Mouse (Mus musculus): Measurements from ENCODE around the gene Chsy1. TPM values are rescaled to one million over a fixed set of nuclear protein-coding genes. Genes with fewer than 3 reads are reported as not detected.

The Chsy1 gene
- polyA plus RNA-seq, 1 experiment from 2014 or later = 13.4 TPM

- Histone ChIP-seq H3K4me1 (peaks cover 27% of the 10 kb centered on the region), H3K36me3 (peaks cover 13% of the 10 kb centered on the region), H3K27ac (no peak overlapping the region), H3K9ac (no peak overlapping the region), H3K27me3 (replicated peaks) (no peaks in the 10 kb centered on the region), H3K9me3 (0 out of 2 replicates have a peak, but pooled peaks cover 3% of the 10 kb centered on the region), H3K4me2 (replicated peaks) (no peak overlapping the region), H3K4me3 (no peak overlapping the region)
- no peak for ATAC-seq (ENCODE audit: low FRiP score, low read depth)
- WGBS = 94% methylated on average over 4 of the region's 4 CpGs
These were observed 22.6 kb downstream of the Chsy1 start for GRCm38 (mm10) chr7:66131776-66132421.

- ATAC-seq (ENCODE audit: low FRiP score, low read depth) = no peak
- Histone ChIP-seq H3K9me3 (0 out of 2 replicates have a peak, but pooled peaks cover 3% of the 10 kb centered on the region), H3K9ac (no peak overlapping the region), H3K4me3 (no peak overlapping the region), H3K36me3 (peaks cover 13% of the 10 kb centered on the region), H3K27me3 (replicated peaks) (no peaks in the 10 kb centered on the region), H3K4me2 (replicated peaks) (no peak overlapping the region), H3K27ac (no peak overlapping the region), H3K4me1 (peaks cover 7% of the 10 kb centered on the region; the same call in 1 of the 2 replicates)
- 97% methylated on average over 3 of the region's 3 CpGs for WGBS
These were observed 24.8 kb downstream of the Chsy1 start for GRCm38 (mm10) chr7:66134154-66134553.

- no peak for ATAC-seq (ENCODE audit: low FRiP score, low read depth)
- no peaks in the 10 kb centered on the region for H3K27me3 ChIP-seq (replicated peaks)
- H3K27ac ChIP-seq = 0 out of 2 replicates have a peak overlapping the region, but pooled peaks have one; percentile 9
- peaks cover 10% of the 10 kb centered on the region for H3K36me3 ChIP-seq
- no peak overlapping the region for H3K4me2 ChIP-seq (replicated peaks)
- 0 out of 2 replicates have a peak, but pooled peaks cover 2% of the 10 kb centered on the region for H3K9me3 ChIP-seq
- H3K4me3 ChIP-seq = no peak overlapping the region
- 89% methylated on average over 3 of the region's 3 CpGs for WGBS
- H3K4me1 ChIP-seq = peaks cover 17% of the 10 kb centered on the region; the same call in 1 of the 2 replicates
- H3K9ac ChIP-seq = no peak overlapping the region
These were observed 26.3 kb downstream of the Chsy1 start for GRCm38 (mm10) chr7:66135644-66136043.

- H3K27ac ChIP-seq = no peak overlapping the region
- H3K36me3 ChIP-seq = peaks cover 7% of the 10 kb centered on the region; the same call in 1 of the 2 replicates
- H3K4me1 ChIP-seq = peaks cover 22% of the 10 kb centered on the region
- H3K4me3 ChIP-seq = no peak overlapping the region
- H3K9ac ChIP-seq = no peak overlapping the region
- no peaks in the 10 kb centered on the region for H3K27me3 ChIP-seq (replicated peaks)
- no peak for ATAC-seq (ENCODE audit: low FRiP score, low read depth)
- no peaks in the 10 kb centered on the region for H3K9me3 ChIP-seq
- H3K4me2 ChIP-seq (replicated peaks) = no peak overlapping the region
These were observed 26.9 kb downstream of the Chsy1 start for GRCm38 (mm10) chr7:66136187-66136586.

- H3K9ac ChIP-seq = no peak overlapping the region
- no peak for ATAC-seq (ENCODE audit: low FRiP score, low read depth)
- H3K9me3 ChIP-seq = no peaks in the 10 kb centered on the region
- 0 out of 2 replicates have a peak, but pooled peaks cover 2% of the 10 kb centered on the region for H3K36me3 ChIP-seq
- H3K27me3 ChIP-seq (replicated peaks) = no peaks in the 10 kb centered on the region
- no peak overlapping the region for H3K4me3 ChIP-seq
- no peak overlapping the region for H3K27ac ChIP-seq
- 91% methylated on average over 4 of the region's 4 CpGs for WGBS
- no peak overlapping the region for H3K4me2 ChIP-seq (replicated peaks)
- peaks cover 27% of the 10 kb centered on the region for H3K4me1 ChIP-seq
These were observed 28.0 kb downstream of the Chsy1 start for GRCm38 (mm10) chr7:66137309-66137708.

GRCm38 (mm10) chr7:66138301-66138700 lies 29.0 kb downstream of the Chsy1 start:
- H3K4me3 ChIP-seq = no peak overlapping the region
- peaks cover 27% of the 10 kb centered on the region for H3K4me1 ChIP-seq
- no peak overlapping the region for H3K27ac ChIP-seq
- no peak overlapping the region for H3K9ac ChIP-seq
- 68% methylated on average over 4 of the region's 4 CpGs for WGBS
- no peaks in the 10 kb centered on the region for H3K27me3 ChIP-seq (replicated peaks)
- H3K4me2 ChIP-seq (replicated peaks) = no peak overlapping the region
- ATAC-seq (ENCODE audit: low FRiP score, low read depth) = no peak
- H3K9me3 ChIP-seq = no peaks in the 10 kb centered on the region
- 0 out of 2 replicates have a peak, but pooled peaks cover 2% of the 10 kb centered on the region for H3K36me3 ChIP-seq

GRCm38 (mm10) chr7:66138878-66139277 lies 29.6 kb downstream of the Chsy1 start:
- Histone ChIP-seq H3K4me3 (no peak overlapping the region), H3K9ac (no peak overlapping the region), H3K36me3 (0 out of 2 replicates have a peak, but pooled peaks cover 2% of the 10 kb centered on the region), H3K4me2 (replicated peaks) (no peak overlapping the region), H3K9me3 (no peaks in the 10 kb centered on the region), H3K4me1 (peaks cover 27% of the 10 kb centered on the region), H3K27me3 (replicated peaks) (no peaks in the 10 kb centered on the region), H3K27ac (no peak overlapping the region)
- 83% methylated on average over 5 of the region's 5 CpGs for WGBS
- ATAC-seq (ENCODE audit: low FRiP score, low read depth) = no peak

GRCm38 (mm10) chr7:66140095-66140494 lies 30.8 kb downstream of the Chsy1 start:
- Histone ChIP-seq H3K36me3 (0 out of 2 replicates have a peak, but pooled peaks cover 2% of the 10 kb centered on the region), H3K4me3 (no peak overlapping the region), H3K4me1 (peaks cover 27% of the 10 kb centered on the region), H3K9ac (no peak overlapping the region), H3K4me2 (replicated peaks) (no peak overlapping the region), H3K27me3 (replicated peaks) (no peaks in the 10 kb centered on the region), H3K9me3 (no peaks in the 10 kb centered on the region), H3K27ac (no peak overlapping the region)
- 88% methylated on average over 3 of the region's 3 CpGs for WGBS
- ATAC-seq (ENCODE audit: low FRiP score, low read depth) = no peak

- H3K9me3 ChIP-seq = no peaks in the 10 kb centered on the region
- H3K4me3 ChIP-seq = no peak overlapping the region
- ATAC-seq (ENCODE audit: low FRiP score, low read depth) = no peak
- no peak overlapping the region for H3K27ac ChIP-seq
- H3K4me1 ChIP-seq = peaks cover 24% of the 10 kb centered on the region
- no peaks in the 10 kb centered on the region for H3K27me3 ChIP-seq (replicated peaks)
- H3K36me3 ChIP-seq = 0 out of 2 replicates have a peak, but pooled peaks cover 2% of the 10 kb centered on the region
- H3K9ac ChIP-seq = no peak overlapping the region
- 52% methylated on average over 4 of the region's 4 CpGs for WGBS
- no peak overlapping the region for H3K4me2 ChIP-seq (replicated peaks)
These were observed 31.7 kb downstream of the Chsy1 start for GRCm38 (mm10) chr7:66140923-66141570.

- Histone ChIP-seq H3K4me1 (peaks cover 20% of the 10 kb centered on the region), H3K4me3 (no peak overlapping the region), H3K27ac (no peak overlapping the region), H3K27me3 (replicated peaks) (no peaks in the 10 kb centered on the region), H3K36me3 (0 out of 2 replicates have a peak, but pooled peaks cover 2% of the 10 kb centered on the region), H3K9ac (no peak overlapping the region), H3K4me2 (replicated peaks) (no peak overlapping the region), H3K9me3 (no peaks in the 10 kb centered on the region)
- no peak for ATAC-seq (ENCODE audit: low FRiP score, low read depth)
- WGBS = 90% methylated on average over 7 of the region's 7 CpGs
These were observed 33.2 kb downstream of the Chsy1 start for GRCm38 (mm10) chr7:66142514-66142913.

- Histone ChIP-seq H3K9me3 (no peaks in the 10 kb centered on the region), H3K4me2 (replicated peaks) (no peak overlapping the region), H3K27ac (no peak overlapping the region), H3K4me1 (peaks cover 19% of the 10 kb centered on the region), H3K9ac (no peak overlapping the region), H3K27me3 (replicated peaks) (no peaks in the 10 kb centered on the region), H3K36me3 (0 out of 2 replicates have a peak, but pooled peaks cover 2% of the 10 kb centered on the region), H3K4me3 (no peak overlapping the region)
- no peak for ATAC-seq (ENCODE audit: low FRiP score, low read depth)
- 94% methylated on average over 2 of the region's 2 CpGs for WGBS
These were observed 35.2 kb downstream of the Chsy1 start for GRCm38 (mm10) chr7:66144543-66144942.

GRCm38 (mm10) chr7:66147156-66147555 lies 37.8 kb downstream of the Chsy1 start:
- no peak overlapping the region for H3K4me2 ChIP-seq (replicated peaks)
- peaks cover 4% of the 10 kb centered on the region; the same call in 1 of the 2 replicates for H3K4me1 ChIP-seq
- H3K36me3 ChIP-seq = no peaks in the 10 kb centered on the region
- no peak for ATAC-seq (ENCODE audit: low FRiP score, low read depth)
- no peaks in the 10 kb centered on the region for H3K9me3 ChIP-seq
- H3K9ac ChIP-seq = no peak overlapping the region
- no peak overlapping the region for H3K27ac ChIP-seq
- no peak overlapping the region for H3K4me3 ChIP-seq
- 93% methylated on average over 1 of the region's 1 CpGs for WGBS
- no peaks in the 10 kb centered on the region for H3K27me3 ChIP-seq (replicated peaks)
